Mouse (Mus musculus): ENCODE data around the gene Pcdh9.

The Pcdh9 gene

GRCm38 (mm10) chr14:93890519-93891370, at the start of gene Pcdh9:
TSS of gene Pcdh9 (minus strand) at chr14:93890679.
- peak; percentile 11 to 40 for DNase-seq

- DNase-seq, result no peak
These were observed 16.4 kb upstream of the Pcdh9 start for GRCm38 (mm10) chr14:93906928-93907327.

GRCm38 (mm10) chr14:93898533-93898932, 8.1 kb upstream of the Pcdh9 start:
- DNase-seq, result no peak

- DNase-seq, result no peak
These were observed 4.7 kb upstream of the Pcdh9 start for GRCm38 (mm10) chr14:93895131-93895530.

GRCm38 (mm10) chr14:93891371-93891746, 880 bp upstream of the Pcdh9 start:
- no peak for DNase-seq

- no peak for DNase-seq
These were observed 500 bp downstream of the Pcdh9 start for GRCm38 (mm10) chr14:93889839-93890518.

- DNase-seq, result no peak
These were observed 1.2 kb downstream of the Pcdh9 start for GRCm38 (mm10) chr14:93889231-93889630.

GRCm38 (mm10) chr14:93888346-93888745, 2.1 kb downstream of the Pcdh9 start:
- DNase-seq, result no peak

GRCm38 (mm10) chr14:93887066-93887465, 3.4 kb downstream of the Pcdh9 start:
- no peak for DNase-seq

GRCm38 (mm10) chr14:93885551-93886084, 4.9 kb downstream of the Pcdh9 start:
- no peak for DNase-seq

GRCm38 (mm10) chr14:93884467-93884866, 6.0 kb downstream of the Pcdh9 start:
- peak in 1 of 2 experiments; percentile 10 for DNase-seq

GRCm38 (mm10) chr14:93880071-93880470, 10.4 kb downstream of the Pcdh9 start:
- DNase-seq, result no peak

GRCm38 (mm10) chr14:93875968-93876367, 14.5 kb downstream of the Pcdh9 start:
- DNase-seq, result no peak

GRCm38 (mm10) chr14:93868211-93868610, 22.3 kb downstream of the Pcdh9 start:
- no peak for DNase-seq

GRCm38 (mm10) chr14:93858069-93858468, 32.4 kb downstream of the Pcdh9 start:
- no peak for DNase-seq

GRCm38 (mm10) chr14:93846091-93846677, 44.3 kb downstream of the Pcdh9 start:
- DNase-seq, result no peak

GRCm38 (mm10) chr14:93842686-93843288, 47.7 kb downstream of the Pcdh9 start:
- DNase-seq, result no peak

- DNase-seq, result no peak
These were observed 58.0 kb downstream of the Pcdh9 start for GRCm38 (mm10) chr14:93832511-93832910.

- DNase-seq, result no peak
These were observed 63.3 kb downstream of the Pcdh9 start for GRCm38 (mm10) chr14:93827159-93827558.

- no peak for DNase-seq
These were observed 64.4 kb downstream of the Pcdh9 start for GRCm38 (mm10) chr14:93826042-93826462.

GRCm38 (mm10) chr14:93818845-93819244, 71.6 kb downstream of the Pcdh9 start:
- DNase-seq, result no peak

- DNase-seq, result peak in 1 of 2 experiments; percentile 0
These were observed 72.9 kb downstream of the Pcdh9 start for GRCm38 (mm10) chr14:93817591-93817990.

- DNase-seq, result no peak
These were observed 95.9 kb downstream of the Pcdh9 start for GRCm38 (mm10) chr14:93794530-93794929.

All from kidney, adult 8-10 months (tissue).